Comparison of ENCODE assay signal across 27 mouse cellular contexts in the genomic region with DNA sequence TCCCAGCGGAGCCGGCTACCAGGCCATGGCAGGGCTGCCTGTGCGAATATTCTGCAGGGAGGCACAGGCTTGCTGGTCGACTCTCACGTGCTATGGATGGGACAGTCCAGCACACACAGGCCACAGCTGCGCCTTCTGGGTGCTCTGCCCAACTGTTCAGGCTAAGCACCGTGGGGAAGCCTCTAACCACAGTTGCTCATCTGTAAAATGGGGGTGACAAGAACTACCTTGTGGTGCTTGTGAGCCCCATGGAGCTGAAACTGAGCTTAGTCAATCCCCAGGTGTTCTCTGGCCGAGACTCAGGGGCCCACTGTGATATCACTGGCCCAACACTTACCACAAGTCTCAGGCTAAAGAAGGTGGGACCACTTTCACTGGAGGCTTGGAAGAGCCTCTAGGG. TPM values are rescaled to one million over a fixed set of nuclear protein-coding genes. Genes with fewer than 3 reads are reported as not detected.
DNase-seq lines count a peak whose midpoint lies in the region; ATAC-seq and TF ChIP-seq lines count a peak whose summit lies in the region.
"Had no signal": no experiment of that assay in that cellular context is flagged by ENCODE, and none has a peak within 500 bp of the region (broad histone marks: within the 10 kb centered on the region; RNA-seq: fewer than 3 reads in every experiment).

No protein-coding gene starts in this region.

- H3K27me3 ChIP-seq in G1E (ENCODE audit: insufficient read depth, low read length), result peaks cover 27% of the 10 kb centered on the region
- H3K27me3 ChIP-seq in spleen, adult 2 months (ENCODE audit: control insufficient read depth, insufficient read depth, low read length), result no peaks in the 10 kb centered on the region
- H3K27me3 ChIP-seq: embryonic facial prominence, embryonic 12.5 days; embryonic facial prominence, embryonic 15.5 days; heart, embryonic 13.5 days had no signal

- H3K4me1 ChIP-seq in G1E (ENCODE audit: insufficient read depth, low read depth, low read length), result peaks cover 73% of the 10 kb centered on the region
- H3K4me1 ChIP-seq in spleen, adult 2 months (ENCODE audit: control insufficient read depth, insufficient read depth, insufficient read length), result peaks cover 50% of the 10 kb centered on the region
- H3K4me1 ChIP-seq: embryonic facial prominence, embryonic 12.5 days; embryonic facial prominence, embryonic 15.5 days; heart, embryonic 13.5 days had no signal

- no peaks in the 10 kb centered on the region for H3K36me3 ChIP-seq in G1E (replicated peaks)
- H3K36me3 ChIP-seq in spleen, adult 2 months (ENCODE audit: control insufficient read depth, insufficient read depth, low read length), result no peaks in the 10 kb centered on the region
- H3K36me3 ChIP-seq: embryonic facial prominence, embryonic 12.5 days; embryonic facial prominence, embryonic 15.5 days; heart, embryonic 10.5 days; heart, embryonic 13.5 days had no signal

- H3K4me3 ChIP-seq in G1E (ENCODE audit: low read depth, low read length), result 0 out of 2 replicates have a peak overlapping the region, but pooled peaks have one; percentile 3
- peak overlapping the region; percentile 47 for H3K4me3 ChIP-seq in spleen, adult 2 months (ENCODE audit: extremely low read depth, insufficient read depth, insufficient read length)
- H3K4me3 ChIP-seq: embryonic facial prominence, embryonic 12.5 days; embryonic facial prominence, embryonic 15.5 days; gastrocnemius, adult 2 months; heart, adult 2 months; heart, embryonic 10.5 days; heart, embryonic 13.5 days had no signal

- H3K9me3 ChIP-seq in G1E (replicated peaks), result peaks cover 4% of the 10 kb centered on the region
- H3K9me3 ChIP-seq: embryonic facial prominence, embryonic 12.5 days; embryonic facial prominence, embryonic 15.5 days; heart, embryonic 10.5 days; heart, embryonic 13.5 days had no signal

- no peak for ATAC-seq in G1E (ENCODE audit: extremely low read depth, insufficient number of reproducible peaks, low FRiP score, poor library complexity, severe bottlenecking)
- ATAC-seq: forebrain, embryonic 14.5 days; forebrain, postnatal 0 days; hindbrain, postnatal 0 days; inflammation-experienced regulatory T-cells, adult 6 months had no signal

- TF ChIP-seq CTCF in G1E (IDR thresholded peaks at IDR 0.05; ENCODE audit: low read depth, low read length), result no peak
- TF ChIP-seq CTCF in spleen, adult 2 months (IDR thresholded peaks at IDR 0.05; ENCODE audit: extremely low read depth, insufficient read depth, insufficient read length, insufficient replicate concordance), result no peak

- TF ChIP-seq POLR2A in spleen, adult 2 months (IDR thresholded peaks at IDR 0.05; ENCODE audit: low read depth, low read length), result no peak; the same call in 1 of the 2 replicates

- WGBS in spleen, adult 2 months, result 41% methylated on average over 8 of the region's 8 CpGs

- peak overlapping the region; percentile 78 for H3K27ac ChIP-seq in spleen, adult 2 months (ENCODE audit: insufficient read depth, low read length)
- H3K27ac ChIP-seq: embryonic facial prominence, embryonic 12.5 days; embryonic facial prominence, embryonic 15.5 days; gastrocnemius, adult 2 months; heart, adult 2 months; heart, embryonic 10.5 days; heart, embryonic 13.5 days; hindbrain, embryonic 14.5 days; hindbrain, postnatal 0 days had no signal

- DNase-seq in spleen, adult 18-20 months, result peak; percentile 38 to 58
- no peak for DNase-seq in spleen, postnatal 10 days (ENCODE audit: low spot score in 2 of 2)
- no peak for DNase-seq in G1E (ENCODE audit: low spot score)
- peak in 1 of 2 experiments; percentile 64 for DNase-seq in spleen, adult 2 months (ENCODE audit: low read depth in 1 of 2, low spot score in 2 of 2)
- no peak for DNase-seq in adrenal gland, postnatal 25 days
- DNase-seq in urinary bladder, postnatal 25 days (ENCODE audit: low spot score), result no peak
- no peak for DNase-seq in urinary bladder, postnatal 36 days (ENCODE audit: low spot score in 2 of 2)
- DNase-seq: adrenal gland, adult 8-10 months; adrenal gland, postnatal 36 days; cerebellum, adult 11 months; cerebellum, adult 2 months; cerebellum, adult 9-11 months; cerebellum, postnatal 25 days; forebrain, postnatal 0 days; gastrocnemius, adult 2 months; gastrocnemius, postnatal 14 days; heart, adult 2 months; heart, postnatal 14 days; heart, postnatal 4 days had no signal

RNA-seq across cellular contexts. Expression of gene Grhpr, which starts 13.8 kb away (rescaled TPM):
- total RNA-seq in G1E (2014; fragmentation: Nextera tagmentation), result 25.2 and 32.4 TPM in 2 replicates
- total RNA-seq in G1E (2017), result 30.5 and 33.2 TPM in 2 replicates
- 74.2 and 119 TPM in 2 replicates for polyA plus RNA-seq in G1E (2012)
- polyA plus RNA-seq in spleen, adult 2 months (2012; rRNA removed), result 27.7 and 30.3 TPM in 2 replicates
- 196 and 217 TPM in 2 replicates for total RNA-seq in adrenal gland, postnatal 25 days (2021)

RNA-seq across cellular contexts. Expression of gene Zbtb5, which starts 44.8 kb away (rescaled TPM):
- 9.7 and 10.9 TPM in 2 replicates for total RNA-seq in G1E (2014; fragmentation: Nextera tagmentation)
- total RNA-seq in G1E (2017), result 8.7 and 9.8 TPM in 2 replicates
- 2.3 and 2.6 TPM in 2 replicates for polyA plus RNA-seq in G1E (2012)
- polyA plus RNA-seq in spleen, adult 2 months (2012; rRNA removed), result 12.7 and 16.3 TPM in 2 replicates
- total RNA-seq in adrenal gland, postnatal 25 days (2021), result 12.8 and 15.3 TPM in 2 replicates

RNA-seq across cellular contexts. Expression of gene Polr1e, which starts 51.0 kb away (rescaled TPM):
- total RNA-seq in G1E (2014; fragmentation: Nextera tagmentation) (21.4 and 23.2 TPM in 2 replicates), G1E (2017) (31.7 and 44.5 TPM in 2 replicates)
- 3.5 and 9.2 TPM in 2 replicates for polyA plus RNA-seq in G1E (2012)
- 7.2 and 9.2 TPM in 2 replicates for polyA plus RNA-seq in spleen, adult 2 months (2012; rRNA removed)
- 13.1 and 14.3 TPM in 2 replicates for total RNA-seq in adrenal gland, postnatal 25 days (2021)

Comparison
In these comparisons a context has a peak if more than half of its experiments do, and no peak if none do; other contexts are left out.
1. DNase-seq: peak in spleen, adult 18-20 months (2 of 2); none in spleen, postnatal 10 days (0 of 2), G1E (single experiment), adrenal gland, postnatal 25 days (single experiment), urinary bladder, postnatal 25 days (single experiment) and urinary bladder, postnatal 36 days (0 of 2).